Mouse (Mus musculus) limb, embryonic 15.5 days (tissue): ENCODE results near the gene Zfp358. TPM values are rescaled to one million over a fixed set of nuclear protein-coding genes. Genes with fewer than 3 reads are reported as not detected.

Experiments
- ATAC-seq: fragments of 200-750 bp; cut with Nextera tagmentation; 2 replicates; pipeline ENCODE4 v1.8.0; 2017; ENCODE audit warnings: low read depth, moderate TSS enrichment; ENCODE audit not compliant: insufficient number of reproducible peaks, low FRiP score, low TSS enrichment
- H3K27ac ChIP-seq: fragments of 300-500 bp; sonication (generic); 2 replicates; pipeline ENCODE4 v1.5.1; 2015; ENCODE audit warnings: moderate library complexity, mild to moderate bottlenecking, inconsistent platforms
- H3K27me3 ChIP-seq: fragments of 300-500 bp; sonication (generic); 2 replicates; pipeline ENCODE4 v1.6.1; 2015; ENCODE audit warnings: inconsistent platforms
- H3K36me3 ChIP-seq: fragments of 300-500 bp; sonication (generic); 2 replicates; pipeline ENCODE4 v1.6.1; 2015; ENCODE audit warnings: inconsistent platforms
- H3K4me1 ChIP-seq: fragments of 300-500 bp; sonication (generic); 2 replicates; pipeline ENCODE4 v1.6.1; 2015; ENCODE audit warnings: inconsistent platforms
- H3K4me2 ChIP-seq: fragments of 300-500 bp; sonication (generic); 2 replicates; pipeline ENCODE4 v1.6.1; 2015; ENCODE audit warnings: mild to moderate bottlenecking, inconsistent platforms
- H3K4me3 ChIP-seq: fragments of 300-500 bp; sonication (generic); 2 replicates; pipeline ENCODE4 v1.5.1; 2015; ENCODE audit warnings: mild to moderate bottlenecking, inconsistent platforms
- H3K9ac ChIP-seq: fragments of 300-500 bp; sonication (generic); 2 replicates; pipeline ENCODE4 v1.6.1; 2015; ENCODE audit warnings: inconsistent platforms
- H3K9me3 ChIP-seq: fragments of 300-500 bp; sonication (generic); 2 replicates; pipeline ENCODE4 v1.6.1; 2016; ENCODE audit warnings: inconsistent platforms
- WGBS: fragments of 180-500 bp; shearing (Covaris S2); methylation state at CpG from one replicate; pipeline ENCODE4 v1.1.7; 2015; 5-methylcytosine and 5-hydroxymethylcytosine counted together
- polyA plus RNA-seq: library from polyadenylated mRNA; unstranded; fragments of >200 nt; fragmentation: Nextera tagmentation; extraction: Ambion mirVana; gene quantifications from 2 replicates; pipeline ENCODE4 v1.2.1, GENCODE M21; 2015

Gene Zfp358
- polyA plus RNA-seq, result 43.7 and 45.9 TPM in 2 replicates

DNA sequence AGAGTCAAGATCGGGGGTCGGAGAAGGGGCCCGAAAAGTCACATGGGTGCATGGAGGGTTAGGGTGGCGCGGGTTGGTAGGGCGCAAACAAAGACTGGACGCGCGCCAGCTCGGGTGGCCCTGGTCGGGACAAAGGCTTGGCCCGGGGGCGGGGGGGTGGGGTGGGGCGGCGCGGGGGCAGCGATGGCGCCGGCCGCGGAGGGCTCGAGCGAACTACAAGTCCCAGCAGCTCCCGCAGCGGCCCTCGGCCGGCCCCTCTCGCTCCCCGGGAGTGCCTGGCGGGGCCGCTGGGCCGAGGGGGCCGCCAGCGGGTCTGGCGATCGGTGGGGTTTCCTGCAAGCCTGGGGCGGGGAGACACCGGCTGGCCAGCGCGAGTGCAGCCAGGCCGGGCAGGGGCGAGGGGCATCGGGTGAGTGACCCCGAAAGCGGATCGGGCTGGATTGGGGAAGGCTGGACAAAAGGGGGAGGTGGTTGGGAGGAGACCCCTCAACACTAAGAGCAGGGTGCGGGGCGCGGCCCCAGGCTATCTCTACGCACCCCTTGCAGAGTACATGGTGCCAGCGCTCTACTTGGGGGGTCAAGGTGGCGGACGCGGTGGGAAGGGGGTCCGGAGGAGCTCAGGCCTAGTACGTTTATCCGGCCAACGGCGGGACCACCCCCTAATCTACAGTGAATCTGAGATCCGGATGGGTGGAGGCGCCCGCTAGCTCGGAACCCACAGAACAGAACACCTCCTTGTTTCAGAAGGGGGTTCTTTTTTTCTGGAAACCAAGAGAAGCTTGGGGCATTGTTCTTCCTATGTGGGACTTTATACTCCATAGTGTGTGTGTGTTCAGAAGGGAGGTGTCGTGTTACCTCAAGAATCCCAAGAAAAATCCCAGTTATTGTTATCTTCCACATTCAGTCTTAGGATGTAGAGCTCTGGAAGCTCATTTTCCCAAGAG is at the start of gene Zfp358:
Gene Zfp358 (plus strand): TSS at position 238 of the 944 bp plus-strand sequence.
- Histone ChIP-seq H3K9ac (peak within 1 kb of the TSS; percentile 98), H3K36me3 (peaks cover 33% of the 10 kb centered on the region), H3K9me3 (no peaks in the 10 kb centered on the region), H3K4me3 (peak within 1 kb of the TSS; percentile 88), H3K27me3 (no peaks in the 10 kb centered on the region), H3K27ac (peak within 1 kb of the TSS; percentile 94), H3K4me2 (peak within 1 kb of the TSS; percentile 51), H3K4me1 (peaks cover 13% of the 10 kb centered on the region; the same call in 1 of the 2 replicates)
- 1% methylated on average over 57 of the region's 64 CpGs for WGBS
- ATAC-seq, result peak; percentile 90

DNA sequence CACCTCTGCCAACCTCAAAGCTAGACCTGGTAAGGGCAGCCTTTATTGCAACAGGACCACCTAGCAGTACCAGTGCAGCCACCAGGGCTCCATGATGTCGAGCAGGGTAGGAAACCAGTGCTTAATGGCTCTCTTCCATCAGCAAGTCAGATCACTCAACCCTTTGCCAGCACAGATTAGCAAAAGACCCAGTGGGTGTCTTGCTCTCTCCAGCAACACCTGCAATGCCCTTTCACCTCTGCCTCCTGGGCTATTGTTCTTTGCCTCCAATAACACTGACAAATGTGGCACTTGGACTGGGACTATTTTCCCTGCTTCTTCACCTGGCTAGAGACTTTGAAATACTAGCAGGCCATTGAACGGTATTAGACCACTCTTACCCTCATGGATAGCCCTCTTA is 43.7 kb upstream of the Zfp358 start:
- ATAC-seq, result no peak
- Histone ChIP-seq H3K4me1 (no peaks in the 10 kb centered on the region), H3K9me3 (no peaks in the 10 kb centered on the region), H3K4me2 (no peak overlapping the region), H3K9ac (no peak overlapping the region), H3K36me3 (peaks cover 85% of the 10 kb centered on the region), H3K4me3 (no peak overlapping the region), H3K27me3 (no peaks in the 10 kb centered on the region), H3K27ac (no peak overlapping the region)
- WGBS, result 81% methylated on average over 2 of the region's 2 CpGs

DNA sequence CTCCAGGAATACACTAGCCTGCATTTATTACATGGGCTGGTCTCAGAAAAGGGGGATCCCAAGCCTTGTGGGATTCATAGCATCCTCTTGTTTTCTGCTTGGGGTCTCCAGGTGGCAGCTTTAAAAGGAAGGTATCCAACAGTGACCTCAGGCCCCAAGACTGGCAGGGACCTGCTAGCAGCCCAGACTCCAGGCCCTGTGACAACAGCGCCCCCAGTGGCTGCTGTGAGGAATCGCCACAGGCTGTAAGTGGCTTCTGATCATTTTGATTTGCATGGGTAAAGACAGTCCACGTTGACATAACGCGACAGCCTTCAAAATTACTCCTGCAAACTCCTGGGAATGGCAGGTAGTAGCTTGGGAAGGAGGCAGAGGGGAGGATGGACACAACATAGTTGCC is 42.3 kb upstream of the Zfp358 start:
- Histone ChIP-seq H3K4me1 (no peaks in the 10 kb centered on the region), H3K27ac (no peak overlapping the region), H3K36me3 (peaks cover 92% of the 10 kb centered on the region), H3K4me2 (no peak overlapping the region), H3K9me3 (no peaks in the 10 kb centered on the region), H3K27me3 (no peaks in the 10 kb centered on the region), H3K4me3 (no peak overlapping the region), H3K9ac (no peak overlapping the region)
- no peak for ATAC-seq
- 32% methylated on average over 5 of the region's 5 CpGs for WGBS

DNA sequence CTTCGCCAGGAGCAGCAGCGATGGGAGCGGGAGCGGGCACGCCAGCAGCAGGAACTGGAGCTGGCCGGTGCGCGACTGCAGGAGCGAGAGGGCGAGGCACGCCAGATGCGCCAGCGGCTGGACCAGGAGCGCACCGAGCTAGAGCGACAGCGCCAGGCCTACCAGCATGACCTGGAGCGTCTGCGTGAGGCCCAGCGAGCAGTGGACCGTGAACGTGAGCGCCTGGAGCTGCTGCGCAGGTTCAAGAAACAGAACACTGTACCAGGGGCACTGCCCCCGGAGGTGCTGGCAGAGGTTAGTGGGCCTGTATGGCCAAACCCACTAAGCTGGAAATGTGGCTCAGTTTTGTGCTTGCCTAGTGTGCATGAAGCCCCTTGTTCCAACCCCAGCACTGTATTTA is 40.9 kb upstream of the Zfp358 start:
- Histone ChIP-seq H3K4me2 (no peak overlapping the region), H3K27me3 (no peaks in the 10 kb centered on the region), H3K27ac (no peak overlapping the region), H3K9me3 (no peaks in the 10 kb centered on the region), H3K36me3 (peaks cover 94% of the 10 kb centered on the region), H3K9ac (no peak overlapping the region), H3K4me3 (no peak overlapping the region), H3K4me1 (no peaks in the 10 kb centered on the region)
- ATAC-seq, result no peak
- 96% methylated on average over 25 of the region's 25 CpGs for WGBS

DNA sequence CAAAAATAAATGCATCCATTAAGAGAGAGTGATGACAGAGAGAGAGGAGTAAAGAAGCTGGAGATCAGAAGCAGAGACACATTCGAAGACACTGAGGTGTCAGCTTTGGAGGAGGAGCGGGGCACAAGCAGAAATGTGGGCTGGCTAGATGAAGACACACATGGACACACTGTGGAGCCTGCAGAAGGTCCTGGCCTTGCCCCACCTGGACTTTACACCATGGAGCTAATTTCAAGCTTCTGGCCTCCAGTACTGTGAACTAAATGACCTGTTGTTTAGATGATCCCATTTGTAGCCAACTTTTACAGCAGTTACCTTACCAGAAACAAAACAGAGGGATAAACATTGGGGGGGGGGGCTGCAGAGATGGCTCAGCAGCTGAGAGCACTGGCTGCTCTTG is 29.7 kb upstream of the Zfp358 start:
- Histone ChIP-seq H3K27me3 (no peaks in the 10 kb centered on the region), H3K4me2 (no peak overlapping the region), H3K4me3 (no peak overlapping the region), H3K9ac (no peak overlapping the region), H3K4me1 (peaks cover 8% of the 10 kb centered on the region; the same call in 1 of the 2 replicates), H3K36me3 (peaks cover 17% of the 10 kb centered on the region; the same call in 1 of the 2 replicates), H3K27ac (no peak overlapping the region), H3K9me3 (no peaks in the 10 kb centered on the region)
- no peak for ATAC-seq
- WGBS, result 85% methylated on average over 2 of the region's 2 CpGs

DNA sequence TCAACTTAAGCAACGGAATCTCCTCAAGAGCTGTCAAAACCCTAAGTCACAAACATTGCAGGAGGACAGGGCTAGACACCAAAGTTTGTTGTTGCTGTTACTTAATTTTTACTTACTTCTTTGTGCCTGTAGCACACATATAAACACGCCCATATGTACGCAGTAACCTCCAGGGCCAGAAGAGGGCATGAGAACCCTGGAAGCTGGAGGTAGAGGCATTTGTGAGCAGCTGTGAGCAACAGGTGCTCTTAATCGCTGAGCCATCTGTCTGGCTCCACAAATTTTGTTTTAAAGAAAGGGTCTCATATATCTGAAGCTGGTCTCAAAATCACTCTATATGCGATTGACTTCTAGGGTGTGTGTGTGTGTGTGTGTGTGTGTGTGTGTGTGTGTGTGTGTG is 28.6 kb upstream of the Zfp358 start:
- WGBS, result 50% methylated on average over 5 of the region's 5 CpGs
- no peaks in the 10 kb centered on the region for H3K27me3 ChIP-seq
- peaks cover 8% of the 10 kb centered on the region; the same call in 1 of the 2 replicates for H3K4me1 ChIP-seq
- no peak overlapping the region for H3K9ac ChIP-seq
- H3K36me3 ChIP-seq, result 0 out of 2 replicates have a peak, but pooled peaks cover 8% of the 10 kb centered on the region
- no peak for ATAC-seq
- 0 out of 2 replicates have a peak overlapping the region, but pooled peaks have one; percentile 11 for H3K27ac ChIP-seq
- H3K9me3 ChIP-seq, result no peaks in the 10 kb centered on the region
- H3K4me3 ChIP-seq, result no peak overlapping the region
- H3K4me2 ChIP-seq, result no peak overlapping the region

DNA sequence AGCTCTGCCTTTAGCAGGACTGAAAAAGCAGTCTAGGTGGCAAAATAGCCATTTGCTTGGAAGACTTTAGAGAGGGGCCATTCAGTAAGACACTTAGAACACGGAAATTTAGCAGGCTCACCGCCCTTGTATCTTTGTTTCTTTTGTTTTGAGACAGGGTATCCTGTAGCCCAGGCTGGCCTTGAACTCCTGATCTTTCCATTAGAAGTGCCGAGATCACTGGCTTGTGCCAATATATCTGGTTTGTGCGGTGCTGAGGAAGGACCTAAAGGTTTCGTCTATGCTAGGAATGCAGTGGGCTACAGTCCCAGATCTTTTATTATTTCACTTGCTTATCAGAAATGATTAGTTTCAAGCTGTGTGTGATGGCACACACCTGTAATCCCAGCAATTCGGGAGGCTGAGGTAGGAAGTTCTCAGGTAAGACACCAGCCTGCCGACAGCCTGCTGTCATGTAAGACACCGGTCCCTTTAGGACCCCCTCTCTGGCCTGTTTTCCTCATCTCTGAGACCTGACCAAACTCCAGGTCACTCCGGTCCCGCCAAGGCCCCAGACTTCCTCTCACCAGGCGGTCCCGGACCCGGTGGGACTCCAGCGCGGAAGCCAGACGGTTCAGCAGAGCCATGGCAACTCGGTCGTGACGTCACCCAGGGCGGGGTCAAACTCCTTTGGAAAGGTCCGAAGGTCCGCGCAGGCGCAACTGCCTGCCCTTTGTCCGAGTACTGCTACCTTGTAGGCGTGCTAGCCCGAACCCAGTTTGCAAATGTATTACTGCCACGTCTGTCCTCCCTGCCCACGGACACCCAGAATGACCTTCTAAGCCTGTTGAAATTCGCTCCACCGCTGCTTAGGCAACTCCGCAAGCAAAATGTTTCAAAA is 25.7 kb upstream of the Zfp358 start, which contains the start of gene Pex11g:
Gene Pex11g (minus strand): TSS at position 675 of the 880 bp plus-strand sequence.
- peaks cover 8% of the 10 kb centered on the region; the same call in 1 of the 2 replicates for H3K4me1 ChIP-seq
- H3K9ac ChIP-seq, result peak within 1 kb of the TSS; percentile 45
- H3K27ac ChIP-seq, result peak within 1 kb of the TSS; percentile 82
- peak; percentile 85 for ATAC-seq
- H3K36me3 ChIP-seq, result no peaks in the 10 kb centered on the region
- 6% methylated on average over 32 of the region's 32 CpGs for WGBS
- peak within 1 kb of the TSS; percentile 56 for H3K4me3 ChIP-seq
- peak within 1 kb of the TSS; percentile 75 for H3K4me2 ChIP-seq
- H3K27me3 ChIP-seq, result no peaks in the 10 kb centered on the region
- no peaks in the 10 kb centered on the region for H3K9me3 ChIP-seq

DNA sequence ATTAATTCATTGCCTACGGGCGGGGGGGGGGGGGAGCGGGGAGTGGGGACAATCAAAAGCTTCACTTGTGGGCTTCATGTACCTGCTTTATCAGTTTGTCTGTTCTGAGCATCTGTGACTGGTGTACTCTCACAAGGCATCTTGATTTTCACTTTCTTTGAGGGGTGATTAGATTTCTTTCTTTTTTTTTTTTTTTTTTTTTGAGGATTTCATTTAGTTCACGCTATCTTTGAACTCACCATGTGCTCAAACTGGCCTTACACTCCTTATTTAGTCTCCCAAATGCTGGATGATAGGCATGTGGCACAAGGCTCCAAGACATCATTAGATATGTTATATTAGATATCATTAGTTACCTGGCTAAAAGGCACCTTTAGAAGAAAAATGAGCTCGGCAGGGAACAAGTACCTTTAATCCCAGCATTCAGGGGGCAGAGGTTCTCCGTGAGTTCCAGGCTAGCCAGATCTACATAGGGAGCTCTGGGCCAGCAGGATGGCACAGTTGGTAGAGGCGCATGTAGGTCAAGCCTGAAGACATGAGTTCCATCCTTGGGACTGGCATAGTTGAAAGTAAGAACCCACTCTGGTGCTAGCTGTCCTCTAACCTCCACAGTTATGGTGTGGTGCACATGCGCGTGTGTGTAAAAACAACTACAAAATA is 24.9 kb upstream of the Zfp358 start:
- Histone ChIP-seq H3K4me3 (peak overlapping the region; percentile 56), H3K27me3 (no peaks in the 10 kb centered on the region), H3K9me3 (no peaks in the 10 kb centered on the region), H3K27ac (peak overlapping the region; percentile 82), H3K4me1 (peaks cover 8% of the 10 kb centered on the region; the same call in 1 of the 2 replicates), H3K4me2 (peak overlapping the region; percentile 75), H3K9ac (peak overlapping the region; percentile 45; the same call in 1 of the 2 replicates), H3K36me3 (no peaks in the 10 kb centered on the region)
- ATAC-seq, result no peak
- 54% methylated on average over 9 of the region's 9 CpGs for WGBS

DNA sequence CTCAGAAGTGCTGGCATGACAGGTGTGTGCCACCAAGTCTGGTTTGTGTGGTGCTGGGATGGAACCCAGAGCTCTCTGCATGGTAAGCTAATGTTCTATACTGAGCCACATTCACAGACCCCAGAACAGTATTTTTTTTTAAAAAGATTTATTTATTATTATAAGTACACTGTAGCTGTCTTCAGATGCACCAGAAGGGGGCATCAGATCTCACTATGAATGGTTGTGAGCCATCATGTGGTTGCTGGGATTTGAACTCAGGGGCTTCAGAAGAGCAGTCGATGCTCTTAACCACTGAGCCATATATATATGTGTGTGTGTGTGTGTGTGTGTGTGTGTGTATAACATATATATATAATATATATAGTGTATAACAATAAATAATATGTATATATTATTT is 24.1 kb upstream of the Zfp358 start:
- WGBS, result 94% methylated on average over 1 of the region's 1 CpGs
- no peak overlapping the region for H3K4me2 ChIP-seq
- H3K36me3 ChIP-seq, result no peaks in the 10 kb centered on the region
- no peak for ATAC-seq
- peaks cover 8% of the 10 kb centered on the region; the same call in 1 of the 2 replicates for H3K4me1 ChIP-seq
- no peak overlapping the region for H3K27ac ChIP-seq
- H3K4me3 ChIP-seq, result no peak overlapping the region
- H3K9me3 ChIP-seq, result no peaks in the 10 kb centered on the region
- H3K27me3 ChIP-seq, result no peaks in the 10 kb centered on the region
- H3K9ac ChIP-seq, result no peak overlapping the region

DNA sequence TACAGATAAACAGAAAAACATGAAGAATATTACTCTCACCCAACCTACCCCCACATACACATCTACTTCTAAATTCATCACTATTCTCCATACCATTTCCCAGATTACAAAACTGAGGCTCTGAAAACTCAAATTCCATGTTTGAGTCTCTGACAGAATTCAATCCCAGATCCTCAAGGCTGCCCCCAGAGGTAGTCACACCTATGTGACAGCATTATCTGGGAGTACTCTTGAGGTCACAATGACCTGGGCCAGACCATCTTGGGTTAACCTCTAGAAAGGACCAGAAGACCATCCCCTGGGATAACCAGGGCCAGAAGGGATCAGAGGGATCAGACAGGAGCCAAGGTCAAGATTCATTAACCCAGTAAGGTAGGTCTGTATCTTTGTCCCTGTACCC is 22.4 kb upstream of the Zfp358 start, which contains the start of gene Tex45:
Gene Tex45 (plus strand): TSS at position 301 of the 400 bp plus-strand sequence.
- H3K36me3 ChIP-seq, result no peaks in the 10 kb centered on the region
- H3K27me3 ChIP-seq, result peaks cover 5% of the 10 kb centered on the region; the same call in 1 of the 2 replicates
- no peak within 1 kb of the TSS for H3K9ac ChIP-seq
- H3K4me2 ChIP-seq, result no peak within 1 kb of the TSS
- H3K4me3 ChIP-seq, result no peak within 1 kb of the TSS
- no peak for ATAC-seq
- no peak within 1 kb of the TSS for H3K27ac ChIP-seq
- H3K4me1 ChIP-seq, result peaks cover 8% of the 10 kb centered on the region; the same call in 1 of the 2 replicates
- H3K9me3 ChIP-seq, result no peaks in the 10 kb centered on the region
